Mouse (Mus musculus): ENCODE results near the gene Aknad1. TPM values are rescaled to one million over a fixed set of nuclear protein-coding genes. Genes with fewer than 3 reads are reported as not detected.

Gene Aknad1
- polyA plus RNA-seq (2015; fragmentation: Nextera tagmentation; extraction: Ambion mirVana): not detected in 2 replicates

GRCm38 (mm10) chr3:108739045-108739708 lies at the start of gene Aknad1:
TSS of gene Aknad1 (plus strand) at chr3:108739658.
- Histone ChIP-seq H3K27ac (ENCODE audit: low read depth, low read length) (no peak within 1 kb of the TSS), H3K9me3 (ENCODE audit: control insufficient read depth, low read length) (no peaks in the 10 kb centered on the region), H3K9ac (ENCODE audit: low read depth, low read length) (no peak within 1 kb of the TSS), H3K36me3 (ENCODE audit: control insufficient read depth, insufficient read depth, low read length) (no peaks in the 10 kb centered on the region), H3K4me2 (ENCODE audit: low read length) (no peak within 1 kb of the TSS), H3K4me1 (ENCODE audit: control insufficient read depth, insufficient read depth, low read depth, low read length) (no peaks in the 10 kb centered on the region), H3K4me3 (ENCODE audit: low read length) (no peak within 1 kb of the TSS), H3K27me3 (replicated peaks; ENCODE audit: control insufficient read depth, insufficient read depth, low read length) (no peaks in the 10 kb centered on the region)
- ATAC-seq: no peak
- WGBS: 73% methylated on average over 8 of the region's 8 CpGs

DNA sequence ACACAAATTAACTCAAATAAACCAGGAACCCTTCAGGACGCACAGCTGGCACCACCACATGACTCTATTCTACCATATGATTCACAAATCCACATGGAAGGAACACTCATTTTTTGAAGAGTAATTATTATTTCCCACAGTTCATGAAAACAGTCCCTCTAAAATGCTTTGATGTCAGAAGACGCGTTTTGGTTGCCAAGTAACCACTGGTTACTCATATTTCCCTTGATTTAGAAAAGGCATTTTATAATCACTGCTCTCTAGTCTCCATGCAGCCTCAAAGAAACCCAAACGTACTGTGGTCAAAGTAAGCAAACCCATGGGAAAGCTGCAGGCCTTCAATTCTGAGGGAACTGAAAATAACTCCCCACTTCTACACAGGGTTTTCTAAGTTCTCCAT lies 49.5 kb upstream of the Aknad1 start:
- Histone ChIP-seq H3K9ac (ENCODE audit: low read depth, low read length) (no peak overlapping the region), H3K4me3 (ENCODE audit: low read length) (no peak overlapping the region), H3K4me1 (ENCODE audit: control insufficient read depth, insufficient read depth, low read depth, low read length) (no peaks in the 10 kb centered on the region; the same call in 1 of the 2 replicates), H3K27me3 (replicated peaks; ENCODE audit: control insufficient read depth, insufficient read depth, low read length) (no peaks in the 10 kb centered on the region), H3K9me3 (ENCODE audit: control insufficient read depth, low read length) (no peaks in the 10 kb centered on the region), H3K4me2 (ENCODE audit: low read length) (no peak overlapping the region), H3K36me3 (ENCODE audit: control insufficient read depth, insufficient read depth, low read length) (no peaks in the 10 kb centered on the region), H3K27ac (ENCODE audit: low read depth, low read length) (no peak overlapping the region)
- WGBS: 66% methylated on average over 4 of the region's 4 CpGs
- no peak for ATAC-seq

GRCm38 (mm10) chr3:108694321-108694720 lies 45.1 kb upstream of the Aknad1 start:
- H3K27ac ChIP-seq (ENCODE audit: low read depth, low read length): no peak overlapping the region
- no peak overlapping the region for H3K4me2 ChIP-seq (ENCODE audit: low read length)
- H3K4me3 ChIP-seq (ENCODE audit: low read length): no peak overlapping the region
- no peaks in the 10 kb centered on the region for H3K27me3 ChIP-seq (replicated peaks; ENCODE audit: control insufficient read depth, insufficient read depth, low read length)
- no peaks in the 10 kb centered on the region; the same call in 1 of the 2 replicates for H3K4me1 ChIP-seq (ENCODE audit: control insufficient read depth, insufficient read depth, low read depth, low read length)
- 95% methylated on average over 9 of the region's 9 CpGs for WGBS
- no peaks in the 10 kb centered on the region for H3K9me3 ChIP-seq (ENCODE audit: control insufficient read depth, low read length)
- no peak overlapping the region for H3K9ac ChIP-seq (ENCODE audit: low read depth, low read length)
- 0 out of 2 replicates have a peak, but pooled peaks cover 2% of the 10 kb centered on the region for H3K36me3 ChIP-seq (ENCODE audit: control insufficient read depth, insufficient read depth, low read length)
- ATAC-seq: no peak

- H3K4me1 ChIP-seq (ENCODE audit: control insufficient read depth, insufficient read depth, low read depth, low read length): no peaks in the 10 kb centered on the region
- 0 out of 2 replicates have a peak, but pooled peaks cover 5% of the 10 kb centered on the region for H3K36me3 ChIP-seq (ENCODE audit: control insufficient read depth, insufficient read depth, low read length)
- no peak overlapping the region for H3K9ac ChIP-seq (ENCODE audit: low read depth, low read length)
- H3K4me2 ChIP-seq (ENCODE audit: low read length): no peak overlapping the region
- H3K27ac ChIP-seq (ENCODE audit: low read depth, low read length): no peak overlapping the region
- no peak for ATAC-seq
- H3K9me3 ChIP-seq (ENCODE audit: control insufficient read depth, low read length): no peaks in the 10 kb centered on the region
- WGBS: 90% methylated on average over 8 of the region's 8 CpGs
- no peak overlapping the region for H3K4me3 ChIP-seq (ENCODE audit: low read length)
- H3K27me3 ChIP-seq (replicated peaks; ENCODE audit: control insufficient read depth, insufficient read depth, low read length): no peaks in the 10 kb centered on the region
Measured at GRCm38 (mm10) chr3:108698662-108699061, 40.8 kb upstream of the Aknad1 start.

- no peaks in the 10 kb centered on the region for H3K4me1 ChIP-seq (ENCODE audit: control insufficient read depth, insufficient read depth, low read depth, low read length)
- no peak for ATAC-seq
- WGBS: 89% methylated on average over 4 of the region's 4 CpGs
- H3K36me3 ChIP-seq (ENCODE audit: control insufficient read depth, insufficient read depth, low read length): 0 out of 2 replicates have a peak, but pooled peaks cover 5% of the 10 kb centered on the region
- no peak overlapping the region for H3K4me3 ChIP-seq (ENCODE audit: low read length)
- H3K4me2 ChIP-seq (ENCODE audit: low read length): no peak overlapping the region
- H3K9ac ChIP-seq (ENCODE audit: low read depth, low read length): no peak overlapping the region
- no peaks in the 10 kb centered on the region for H3K27me3 ChIP-seq (replicated peaks; ENCODE audit: control insufficient read depth, insufficient read depth, low read length)
- no peaks in the 10 kb centered on the region for H3K9me3 ChIP-seq (ENCODE audit: control insufficient read depth, low read length)
- no peak overlapping the region for H3K27ac ChIP-seq (ENCODE audit: low read depth, low read length)
Measured at GRCm38 (mm10) chr3:108699786-108700185, 39.7 kb upstream of the Aknad1 start.

- H3K4me1 ChIP-seq (ENCODE audit: control insufficient read depth, insufficient read depth, low read depth, low read length): no peaks in the 10 kb centered on the region
- no peaks in the 10 kb centered on the region for H3K27me3 ChIP-seq (replicated peaks; ENCODE audit: control insufficient read depth, insufficient read depth, low read length)
- no peaks in the 10 kb centered on the region for H3K9me3 ChIP-seq (ENCODE audit: control insufficient read depth, low read length)
- no peak overlapping the region for H3K27ac ChIP-seq (ENCODE audit: low read depth, low read length)
- H3K9ac ChIP-seq (ENCODE audit: low read depth, low read length): no peak overlapping the region
- ATAC-seq: no peak
- H3K4me2 ChIP-seq (ENCODE audit: low read length): no peak overlapping the region
- 84% methylated on average over 1 of the region's 1 CpGs for WGBS
- H3K4me3 ChIP-seq (ENCODE audit: low read length): no peak overlapping the region
- 0 out of 2 replicates have a peak, but pooled peaks cover 3% of the 10 kb centered on the region for H3K36me3 ChIP-seq (ENCODE audit: control insufficient read depth, insufficient read depth, low read length)
Measured at GRCm38 (mm10) chr3:108701256-108701655, 38.2 kb upstream of the Aknad1 start.

DNA sequence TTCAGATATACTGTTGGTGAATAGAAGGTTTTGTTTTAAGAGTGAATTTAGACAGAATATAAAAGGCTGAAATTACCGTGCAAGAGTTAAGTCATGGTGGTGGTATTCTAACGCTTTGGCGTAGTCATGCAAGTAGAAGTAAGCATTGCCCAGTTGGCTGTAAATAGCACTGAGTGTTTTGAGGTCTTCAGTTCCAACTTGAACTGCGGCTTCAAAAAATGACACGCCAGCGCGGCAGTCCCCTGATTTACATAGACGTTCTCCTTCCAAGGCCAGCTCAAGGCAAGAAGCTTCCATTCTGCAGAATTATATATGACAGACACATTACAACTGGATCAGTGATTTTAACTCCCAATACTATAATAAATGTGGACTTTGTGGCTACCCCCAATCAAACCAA lies 36.7 kb upstream of the Aknad1 start:
- no peaks in the 10 kb centered on the region for H3K27me3 ChIP-seq (replicated peaks; ENCODE audit: control insufficient read depth, insufficient read depth, low read length)
- H3K4me2 ChIP-seq (ENCODE audit: low read length): no peak overlapping the region
- H3K9me3 ChIP-seq (ENCODE audit: control insufficient read depth, low read length): no peaks in the 10 kb centered on the region
- no peaks in the 10 kb centered on the region for H3K4me1 ChIP-seq (ENCODE audit: control insufficient read depth, insufficient read depth, low read depth, low read length)
- no peak overlapping the region for H3K9ac ChIP-seq (ENCODE audit: low read depth, low read length)
- WGBS: 94% methylated on average over 8 of the region's 8 CpGs
- H3K4me3 ChIP-seq (ENCODE audit: low read length): no peak overlapping the region
- ATAC-seq: no peak
- H3K36me3 ChIP-seq (ENCODE audit: control insufficient read depth, insufficient read depth, low read length): 0 out of 2 replicates have a peak, but pooled peaks cover 3% of the 10 kb centered on the region
- H3K27ac ChIP-seq (ENCODE audit: low read depth, low read length): no peak overlapping the region

DNA sequence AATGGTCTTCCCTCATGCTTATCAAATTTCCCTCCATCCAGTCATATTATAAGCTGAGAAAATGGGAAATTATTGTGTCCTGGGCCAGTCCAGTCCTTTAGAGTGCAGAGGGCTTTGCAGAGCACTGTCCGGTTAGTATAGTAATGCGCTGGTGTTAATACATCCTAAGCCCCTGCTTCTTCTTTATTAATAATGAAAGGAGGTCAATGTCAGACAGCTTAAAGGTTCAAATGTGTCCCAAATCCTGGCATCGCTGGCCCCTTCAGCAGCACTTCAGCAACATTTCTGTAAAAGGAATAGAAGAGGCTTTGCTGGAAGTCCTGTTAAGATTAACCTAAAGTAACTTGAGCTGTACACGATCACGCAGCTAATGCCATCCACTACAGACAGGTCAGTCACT lies 28.2 kb upstream of the Aknad1 start:
- Histone ChIP-seq H3K9ac (ENCODE audit: low read depth, low read length) (no peak overlapping the region), H3K27me3 (replicated peaks; ENCODE audit: control insufficient read depth, insufficient read depth, low read length) (no peaks in the 10 kb centered on the region), H3K27ac (ENCODE audit: low read depth, low read length) (no peak overlapping the region), H3K4me1 (ENCODE audit: control insufficient read depth, insufficient read depth, low read depth, low read length) (peaks cover 4% of the 10 kb centered on the region), H3K9me3 (ENCODE audit: control insufficient read depth, low read length) (no peaks in the 10 kb centered on the region), H3K4me3 (ENCODE audit: low read length) (no peak overlapping the region), H3K36me3 (ENCODE audit: control insufficient read depth, insufficient read depth, low read length) (no peaks in the 10 kb centered on the region), H3K4me2 (ENCODE audit: low read length) (no peak overlapping the region)
- no peak for ATAC-seq
- WGBS: 91% methylated on average over 5 of the region's 5 CpGs

GRCm38 (mm10) chr3:108713065-108713675 lies 26.3 kb upstream of the Aknad1 start:
- H3K27ac ChIP-seq (ENCODE audit: low read depth, low read length): no peak overlapping the region
- 30% methylated on average over 3 of the region's 3 CpGs for WGBS
- H3K9me3 ChIP-seq (ENCODE audit: control insufficient read depth, low read length): no peaks in the 10 kb centered on the region
- ATAC-seq: 0 out of 2 replicates have a peak, but pooled peaks have one; percentile 40
- H3K9ac ChIP-seq (ENCODE audit: low read depth, low read length): no peak overlapping the region
- H3K4me2 ChIP-seq (ENCODE audit: low read length): no peak overlapping the region
- H3K27me3 ChIP-seq (replicated peaks; ENCODE audit: control insufficient read depth, insufficient read depth, low read length): no peaks in the 10 kb centered on the region
- H3K4me3 ChIP-seq (ENCODE audit: low read length): no peak overlapping the region
- H3K36me3 ChIP-seq (ENCODE audit: control insufficient read depth, insufficient read depth, low read length): no peaks in the 10 kb centered on the region
- peaks cover 4% of the 10 kb centered on the region for H3K4me1 ChIP-seq (ENCODE audit: control insufficient read depth, insufficient read depth, low read depth, low read length)
